Mouse (Mus musculus): Measurements from ENCODE around the gene Zfp953.
"Not testable (repeated sequence)": the region's sequence is repeated elsewhere in the genome, so short reads cannot be mapped to it uniquely, and the experiment has no call there.

Gene Zfp953

DNA sequence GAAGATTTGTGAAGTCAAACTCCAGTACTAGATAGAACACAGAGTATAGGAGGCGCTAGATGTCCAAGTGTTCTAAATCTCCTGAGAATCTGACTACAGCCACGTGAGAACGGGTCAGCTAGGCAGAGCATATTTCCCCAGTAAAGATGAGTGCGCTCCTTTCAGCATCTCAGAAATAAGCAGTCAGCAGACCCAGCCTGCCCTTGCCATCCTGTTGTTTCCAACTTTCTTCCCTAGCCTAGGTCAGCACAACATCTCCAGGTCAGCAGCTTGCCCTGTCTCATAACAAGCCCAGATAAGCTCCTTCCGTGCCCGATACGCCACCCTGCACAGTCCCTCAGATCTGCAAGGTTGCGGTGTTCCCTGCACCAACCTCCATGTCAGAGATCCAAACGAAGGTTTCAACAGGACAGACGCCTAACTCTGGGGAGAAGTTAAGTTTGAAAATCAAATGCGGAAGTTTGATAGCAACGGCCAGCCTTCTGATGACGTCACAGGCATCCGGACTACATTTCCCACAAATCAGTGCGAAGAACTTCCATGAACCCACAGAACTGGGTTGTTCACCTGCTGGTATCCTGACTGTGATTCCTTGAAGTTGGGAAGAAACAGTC is at the start of gene Zfp953, which contains the start of gene Gm28044:
Zfp953 (minus strand) TSS at position 475 of the 614 bp plus-strand sequence.
Gm28044 (minus strand) TSS at position 406 of the 614 bp plus-strand sequence.
- peak; percentile 74 to 84 for DNase-seq (ENCODE audit: low spot score in 2 of 2)

DNA sequence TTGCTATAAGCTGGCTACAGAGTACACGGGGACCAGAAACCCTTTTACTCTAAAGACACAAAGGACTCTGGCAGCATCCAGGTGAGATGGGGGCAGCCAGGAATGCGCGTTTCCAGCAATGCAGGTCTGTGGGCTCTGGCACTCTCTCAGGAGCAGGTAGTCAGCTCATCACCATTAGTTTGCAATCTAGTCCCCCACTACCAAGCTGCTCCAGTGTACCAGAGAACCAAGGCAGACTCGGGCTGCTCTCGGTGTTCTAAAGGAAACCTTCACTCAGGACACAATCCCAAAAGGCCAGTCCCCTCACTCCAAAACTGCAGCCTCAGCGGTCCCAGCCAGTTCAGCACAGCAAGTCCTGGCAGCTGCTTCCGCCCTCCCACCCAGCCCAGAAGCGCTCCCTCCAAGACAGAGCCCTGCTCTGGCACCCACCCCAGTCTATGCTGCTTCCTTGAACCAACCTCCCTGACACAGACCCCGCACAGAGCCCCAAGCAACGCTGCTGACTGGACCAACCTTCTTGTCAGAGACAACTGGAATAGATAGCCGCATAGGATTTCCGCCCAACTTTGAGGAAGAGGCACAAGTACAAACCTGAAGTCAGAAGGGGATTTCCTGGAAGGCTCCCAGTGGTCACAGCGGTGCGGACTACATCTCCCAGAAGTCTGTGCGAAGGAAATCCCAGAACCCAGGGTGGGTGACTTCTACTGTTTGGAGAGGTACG is 38.9 kb upstream of the Zfp953 start, which contains the start of gene Zfp429:
Zfp429 (minus strand) TSS at position 637 of the 721 bp plus-strand sequence.
- peak in 1 of 2 experiments; percentile 58 for DNase-seq (ENCODE audit: low spot score in 2 of 2)

DNA sequence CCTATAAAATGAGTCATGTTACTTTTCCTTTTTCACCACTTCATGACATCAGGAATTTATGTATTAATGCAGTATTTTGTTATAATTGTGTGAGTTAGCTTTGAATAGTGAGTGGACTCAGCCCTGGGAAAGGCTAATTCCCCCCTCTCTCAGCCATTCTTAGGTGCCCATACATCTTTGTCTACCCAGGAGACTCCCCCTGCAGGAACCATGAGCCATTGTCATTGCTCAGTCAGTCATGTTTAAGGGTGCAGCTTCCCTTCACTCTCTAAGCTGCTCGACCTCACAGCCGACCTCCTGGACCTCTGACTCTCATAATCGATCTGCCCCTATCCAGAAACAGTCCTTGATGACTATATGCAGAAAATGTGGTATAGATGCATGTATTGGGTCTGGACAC is 15.8 kb upstream of the Zfp953 start:
- DNase-seq (ENCODE audit: low spot score in 2 of 2) = not testable (repeated sequence)

DNA sequence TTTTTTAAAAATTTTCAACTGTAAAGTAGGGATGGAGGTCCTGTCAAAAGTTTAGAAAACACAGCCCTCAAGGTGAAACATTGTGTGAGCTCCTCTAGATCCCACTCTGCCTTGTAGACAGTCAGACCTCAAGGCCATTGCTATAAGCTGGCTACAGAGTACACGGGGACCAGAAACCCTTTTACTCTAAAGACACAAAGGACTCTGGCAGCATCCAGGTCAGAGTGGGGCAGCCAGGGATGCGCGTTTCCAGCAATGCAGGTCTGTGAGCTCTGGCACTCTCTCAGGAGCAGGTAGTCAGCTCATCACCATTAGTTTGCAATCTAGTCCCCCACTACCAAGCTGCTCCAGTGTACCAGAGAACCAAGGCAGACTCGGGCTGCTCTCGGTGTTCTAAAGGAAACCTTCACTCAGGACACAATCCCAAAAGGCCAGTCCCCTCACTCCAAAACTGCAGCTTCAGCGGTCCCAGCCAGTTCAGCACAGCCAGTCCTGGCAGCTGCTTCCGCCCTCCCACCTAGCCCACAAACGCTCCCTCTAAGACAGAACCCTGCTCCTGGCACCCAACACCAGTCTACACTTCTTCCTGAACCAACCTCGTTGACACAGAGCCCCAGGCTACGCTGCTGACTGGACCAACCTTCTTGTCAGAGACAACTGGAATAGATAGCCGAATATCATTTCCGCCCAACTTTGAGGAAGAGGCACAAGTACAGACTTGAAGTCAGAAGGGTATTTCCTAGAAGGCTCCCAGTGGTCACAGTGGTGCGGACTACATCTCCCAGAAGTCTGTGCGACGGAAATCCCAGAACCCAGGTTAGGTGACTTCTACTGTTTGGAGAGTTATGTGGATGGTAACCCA is 14.9 kb upstream of the Zfp953 start, which contains the start of the genes Gm28041 and Zfp456:
Gm28041 (minus strand) TSS at position 684 of the 862 bp plus-strand sequence.
Zfp456 (minus strand) TSS at position 761 of the 862 bp plus-strand sequence.
- peak in 1 of 2 experiments; percentile 36 for DNase-seq (ENCODE audit: low spot score in 2 of 2)

DNA sequence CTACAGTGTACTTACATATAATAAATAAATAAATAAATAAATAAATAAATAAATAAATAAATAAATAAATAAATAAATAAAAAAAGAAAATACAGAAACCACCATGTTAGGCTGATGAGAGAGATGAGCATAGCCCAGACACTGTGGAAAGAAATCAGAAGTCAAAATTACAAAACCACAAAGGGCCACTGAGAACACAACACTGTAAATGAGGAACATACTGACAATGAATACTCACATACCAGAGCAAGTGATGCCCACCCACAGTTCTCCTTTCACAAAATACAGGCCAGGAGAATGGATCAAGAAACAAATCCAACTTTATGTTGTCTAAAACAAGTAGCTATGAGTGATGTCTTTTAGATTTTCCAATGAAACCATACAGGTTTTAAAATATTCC is 8.6 kb downstream of the Zfp953 start:
- DNase-seq (ENCODE audit: low spot score in 2 of 2) = no peak

DNA sequence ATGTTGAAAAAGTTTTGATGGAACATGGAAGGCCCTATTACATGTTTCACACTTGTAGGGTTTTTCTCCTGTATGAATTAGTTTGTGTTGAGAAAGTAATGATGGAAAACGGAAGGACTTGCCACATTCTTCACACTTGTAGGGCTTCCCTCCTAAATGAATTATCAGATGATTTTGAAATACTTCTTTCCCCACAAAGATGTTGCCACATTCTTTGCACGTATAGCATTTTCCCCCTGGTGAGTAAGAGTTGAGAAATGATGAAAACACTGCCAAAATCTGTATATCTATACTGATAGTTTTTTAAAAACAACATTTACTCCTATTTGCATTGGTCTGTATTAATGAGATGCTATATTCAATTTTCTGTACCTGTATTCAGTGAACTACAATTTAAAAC is 17.0 kb downstream of the Zfp953 start:
- no peak for DNase-seq (ENCODE audit: low spot score in 2 of 2)

DNA sequence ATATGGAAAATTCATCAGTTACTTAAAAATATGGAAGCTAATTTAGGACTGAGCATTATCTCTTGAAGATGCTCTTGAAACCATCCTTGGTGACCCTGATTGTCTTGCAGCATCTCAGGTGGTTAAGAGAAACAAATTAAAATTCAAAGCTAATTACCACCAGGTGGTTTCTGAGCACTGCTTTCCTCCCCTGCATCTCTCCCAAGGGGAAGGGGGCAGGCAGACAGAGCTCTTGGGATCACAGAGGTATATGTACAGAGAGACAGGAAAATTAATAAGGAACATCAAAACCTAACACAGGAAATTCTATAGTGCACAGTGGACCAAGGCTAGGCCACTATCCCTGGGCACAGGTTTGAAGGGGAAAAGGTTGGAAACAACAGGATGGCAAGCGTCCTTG is 27.5 kb downstream of the Zfp953 start:
- DNase-seq (ENCODE audit: low spot score in 2 of 2) = no peak

DNA sequence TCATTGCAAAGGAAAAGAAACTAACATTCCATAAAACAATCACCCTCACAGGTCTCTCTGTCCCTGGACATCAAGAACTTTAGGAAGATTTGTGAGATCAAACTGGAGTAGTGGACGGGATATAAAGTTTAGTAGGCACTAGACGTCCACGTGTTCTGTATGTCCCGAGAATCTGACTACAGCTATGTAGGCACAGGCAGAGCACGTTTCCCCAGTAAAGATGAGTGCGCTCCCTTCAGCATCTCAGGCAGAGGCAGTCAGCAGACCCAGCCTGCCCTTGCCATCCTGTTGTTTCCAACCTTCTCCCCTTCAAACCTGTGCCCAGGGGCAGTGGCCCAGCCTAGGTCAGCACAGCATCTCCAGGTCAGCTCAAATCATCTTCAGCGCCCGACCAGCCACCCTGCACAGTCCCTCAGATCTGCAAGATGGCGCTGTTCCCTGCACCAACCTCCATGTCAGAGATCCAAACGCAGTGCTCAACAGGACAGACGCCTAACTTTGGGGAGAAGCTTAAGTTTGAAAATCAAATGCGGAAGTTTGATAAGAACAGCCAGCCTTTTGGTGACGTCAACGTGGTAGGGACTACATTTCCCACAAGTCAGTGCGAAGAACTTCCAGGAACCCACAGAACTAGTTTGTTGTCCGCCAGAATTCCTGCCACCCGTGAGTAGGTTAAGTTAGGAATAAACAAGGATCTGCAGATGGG is 28.2 kb downstream of the Zfp953 start, which contains the start of gene Zfp595:
Zfp595 (minus strand) TSS at position 552 of the 706 bp plus-strand sequence.
- peak; percentile 70 to 75 for DNase-seq (ENCODE audit: low spot score in 2 of 2)

DNA sequence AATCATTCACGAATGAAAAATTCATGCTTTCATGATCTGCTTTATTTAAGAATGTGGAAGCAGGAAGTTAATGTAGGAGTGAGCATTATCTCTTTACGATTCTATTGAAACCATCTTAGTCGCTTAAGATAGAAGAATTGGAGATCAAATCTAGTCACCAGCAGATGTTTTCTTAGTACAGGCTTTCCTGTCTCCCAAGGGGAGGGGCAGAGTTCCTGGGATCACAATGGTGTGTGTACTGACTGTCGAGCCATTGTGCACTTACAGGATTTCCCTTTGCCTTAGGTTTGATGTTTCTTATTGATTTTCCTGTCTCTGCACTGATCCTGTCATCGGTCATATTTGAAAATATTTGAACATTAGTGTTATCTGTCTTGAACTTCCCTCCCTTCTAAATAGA is 53.7 kb downstream of the Zfp953 start:
- no peak for DNase-seq (ENCODE audit: low spot score in 2 of 2)

DNA sequence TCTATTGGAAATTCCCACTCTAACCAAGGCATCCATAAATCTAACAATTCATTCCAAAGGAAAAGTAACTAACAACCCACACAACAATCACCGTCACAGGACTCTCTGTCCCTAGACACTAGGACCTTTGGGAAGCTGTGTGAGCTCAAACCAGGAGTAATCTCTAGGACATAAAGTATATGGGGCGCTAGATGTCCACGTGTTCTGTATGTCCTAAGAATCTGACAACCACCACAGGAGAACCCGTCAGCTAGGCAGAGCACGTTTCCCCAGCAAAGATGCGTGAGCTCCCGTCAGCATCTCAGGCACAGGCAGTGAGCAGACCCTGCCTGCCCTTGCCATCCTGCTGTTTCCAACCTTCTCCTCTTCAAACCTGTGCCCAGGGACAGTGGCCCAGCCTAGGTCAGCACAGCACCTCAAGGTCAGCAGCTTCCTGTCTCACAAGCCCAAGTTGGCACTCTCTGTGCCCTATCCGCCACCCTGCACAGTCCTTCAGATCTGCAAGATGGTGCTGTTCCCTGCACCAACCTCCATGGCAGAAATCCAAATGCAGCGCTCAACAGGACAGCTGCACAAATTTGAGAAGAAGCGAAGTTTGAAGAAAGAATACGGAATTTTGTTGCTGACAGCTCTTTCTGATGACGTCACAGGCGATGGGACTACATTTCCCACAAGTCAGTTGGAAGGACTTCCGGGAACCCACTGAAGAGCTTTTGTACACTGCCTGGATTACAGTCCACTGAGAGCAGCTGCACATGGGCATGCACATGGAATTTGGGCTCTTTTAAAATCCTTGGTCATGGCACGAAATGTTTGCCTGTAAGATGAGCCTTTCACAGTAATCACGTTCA is 54.4 kb downstream of the Zfp953 start, which contains the start of gene Zfp457:
Zfp457 (minus strand) TSS at position 664 of the 851 bp plus-strand sequence.
- peak; percentile 72 to 79 for DNase-seq (ENCODE audit: low spot score in 2 of 2)

Data from urinary bladder, postnatal 4 days (tissue).